Mouse (Mus musculus) NIH3T3 (cell line): Measurements from ENCODE around the gene Abhd6.
A peak's percentile ranks its signal among the peaks of the same experiment; 100 is the strongest.

Experiments used
- DNase-seq: peaks from one replicate; pipeline ENCODE4 v3.0.0-alpha.2; 2012; ENCODE audit warnings: low read depth

Gene Abhd6

DNA sequence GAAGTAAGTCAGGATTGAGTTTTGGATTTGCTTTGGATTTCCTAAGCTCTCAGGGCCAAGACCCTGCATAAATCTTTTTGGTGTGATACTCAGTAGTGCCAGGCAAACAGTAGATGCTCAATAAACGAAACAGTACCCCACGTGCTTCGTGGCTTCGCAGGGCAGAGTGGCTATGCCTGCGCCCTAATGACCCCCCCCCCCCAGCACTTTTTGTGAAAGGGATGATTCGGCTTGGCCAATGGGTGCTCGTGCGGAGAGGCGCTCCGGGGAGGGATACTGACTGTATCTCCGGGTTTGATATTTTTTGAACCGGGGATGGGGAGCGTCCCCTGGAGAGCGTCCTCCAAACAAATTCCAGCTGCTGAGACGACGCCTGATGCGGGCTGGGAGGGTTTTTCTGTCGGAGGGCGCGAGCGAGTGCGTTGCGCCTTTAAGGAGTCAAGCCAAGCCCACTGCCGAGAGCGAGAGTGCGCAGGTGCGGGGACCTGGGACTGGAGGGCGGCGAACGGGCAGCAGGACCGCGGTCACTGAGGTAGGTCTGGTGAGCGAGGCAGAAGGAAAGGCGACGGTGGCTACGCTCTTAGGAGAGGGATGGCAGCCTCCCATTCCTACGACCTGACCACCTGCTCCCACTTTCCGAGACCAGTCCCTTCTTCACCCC, at the start of gene Abhd6:
TSS of gene Abhd6 (plus strand) at position 471 of the 661 bp plus-strand sequence.
- DNase-seq = peak; percentile 78

DNA sequence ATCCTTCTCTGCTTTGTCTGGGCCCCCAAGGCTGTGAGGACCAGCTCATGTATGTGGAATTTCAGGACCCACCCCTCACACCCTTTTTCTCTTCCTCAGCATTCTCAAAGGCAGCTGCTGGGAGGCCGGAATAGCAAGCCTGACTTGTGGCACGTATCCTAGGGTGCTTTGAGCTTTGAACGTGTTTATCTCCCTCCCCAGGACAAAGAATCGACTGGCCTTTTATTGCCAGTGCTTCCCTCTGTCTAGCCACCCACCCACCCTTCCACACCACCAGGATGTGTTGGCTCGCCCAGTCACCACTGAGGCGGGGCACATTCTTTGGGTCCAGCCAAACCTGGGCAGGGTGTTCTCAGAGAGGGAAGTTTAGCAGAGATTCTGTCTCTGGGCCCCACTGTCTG, 48.6 kb upstream of the Abhd6 start:
- peak; percentile 63 for DNase-seq

DNA sequence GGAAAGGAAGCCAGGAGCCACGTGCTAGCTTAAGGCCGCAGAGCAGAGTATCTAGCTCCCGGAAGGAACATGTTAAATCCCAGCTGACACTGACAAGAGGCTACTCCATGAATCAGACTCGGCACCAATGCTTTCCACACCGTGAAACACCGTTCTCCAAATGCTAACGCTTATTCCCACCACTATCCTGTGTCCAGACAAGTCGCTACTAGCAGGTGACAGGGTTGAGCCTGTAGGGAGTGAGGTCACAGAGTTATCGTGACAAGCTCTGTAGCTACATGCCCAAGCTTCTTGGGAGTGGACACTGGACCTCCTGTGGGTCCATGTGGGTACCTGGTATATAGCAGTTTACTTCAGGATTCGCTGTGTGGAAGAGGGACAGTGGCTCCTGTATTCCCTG, 46.3 kb upstream of the Abhd6 start:
- DNase-seq = no peak

DNA sequence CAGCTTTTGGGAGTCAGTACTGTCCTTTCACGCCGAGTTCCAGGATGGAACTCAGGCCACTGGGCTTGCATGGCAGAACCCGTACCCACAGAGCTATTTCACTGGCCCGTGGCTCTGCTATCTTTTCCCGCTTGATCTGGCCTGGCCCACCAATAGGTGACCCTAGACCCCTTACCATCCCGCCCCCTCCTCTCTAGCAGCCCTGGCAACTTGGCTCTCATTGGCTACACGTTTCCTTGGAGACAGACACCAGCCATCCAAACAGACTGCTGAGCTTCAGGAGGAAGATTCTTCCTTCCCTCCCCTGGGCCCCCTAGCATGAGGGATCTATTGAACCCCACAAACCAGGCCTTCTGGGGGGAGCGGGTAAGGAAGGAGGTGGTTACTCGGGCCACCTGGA, 45.7 kb upstream of the Abhd6 start, which contains the start of gene Gm45521:
TSS of gene Gm45521 (plus strand) at position 240 of the 400 bp plus-strand sequence.
- DNase-seq = no peak

DNA sequence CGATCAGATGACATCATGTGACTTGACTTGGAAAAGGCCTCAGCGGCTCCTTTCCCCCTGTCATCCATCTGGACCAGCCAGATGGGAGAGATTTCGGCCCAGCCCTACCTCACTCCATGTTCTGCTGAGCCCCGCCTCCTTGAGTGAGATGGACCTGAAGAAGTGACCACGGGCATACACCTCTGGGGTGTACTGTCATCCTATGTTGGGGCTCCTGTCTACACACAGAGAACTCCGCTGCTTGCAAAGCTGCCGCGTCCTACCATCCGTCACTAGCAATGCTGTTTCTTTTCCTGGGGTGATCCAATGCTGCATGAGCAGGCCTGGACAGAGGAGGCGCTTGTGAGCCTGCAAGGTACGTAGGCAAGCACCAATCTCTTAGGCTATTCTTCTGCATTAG, 42.1 kb upstream of the Abhd6 start:
- no peak for DNase-seq

DNA sequence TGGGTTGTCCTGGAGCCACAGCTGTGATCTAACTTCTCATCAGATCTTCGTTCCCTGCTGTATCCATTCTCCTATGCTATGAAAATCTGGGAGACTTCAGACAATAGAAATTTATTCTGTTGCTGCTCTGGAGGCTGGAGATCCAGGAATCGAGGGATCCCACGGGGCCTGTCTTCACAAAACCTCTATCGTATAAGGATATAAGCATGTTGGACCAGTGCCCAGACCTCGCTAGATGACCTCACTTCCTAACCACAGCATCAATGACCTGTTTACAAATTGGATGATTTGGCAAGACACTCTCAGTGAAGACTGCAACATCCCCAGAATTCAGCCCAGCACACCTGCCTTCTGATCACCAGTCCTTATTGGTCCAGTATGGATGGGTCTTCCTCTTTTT, 41.0 kb upstream of the Abhd6 start:
- DNase-seq = peak; percentile 70

DNA sequence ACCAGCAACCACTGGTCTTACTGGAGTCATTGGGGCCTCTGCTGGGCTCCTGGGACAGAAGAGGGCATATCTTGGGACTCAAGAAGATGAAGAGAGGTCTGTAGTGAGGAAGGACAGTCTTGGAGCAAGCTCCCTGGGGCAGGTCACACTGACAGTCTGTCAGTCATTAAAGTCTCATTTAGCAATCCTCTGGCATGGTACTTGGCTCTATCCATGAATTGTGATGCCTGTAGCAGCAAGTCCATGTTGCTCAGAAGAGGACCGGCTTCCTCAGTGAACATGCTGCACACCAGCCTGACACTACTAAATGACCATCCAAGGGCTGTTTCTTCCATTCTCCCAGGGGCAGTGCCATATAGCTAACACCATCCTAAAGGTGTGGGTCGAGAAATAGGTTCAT, 40.1 kb upstream of the Abhd6 start:
- DNase-seq = no peak

DNA sequence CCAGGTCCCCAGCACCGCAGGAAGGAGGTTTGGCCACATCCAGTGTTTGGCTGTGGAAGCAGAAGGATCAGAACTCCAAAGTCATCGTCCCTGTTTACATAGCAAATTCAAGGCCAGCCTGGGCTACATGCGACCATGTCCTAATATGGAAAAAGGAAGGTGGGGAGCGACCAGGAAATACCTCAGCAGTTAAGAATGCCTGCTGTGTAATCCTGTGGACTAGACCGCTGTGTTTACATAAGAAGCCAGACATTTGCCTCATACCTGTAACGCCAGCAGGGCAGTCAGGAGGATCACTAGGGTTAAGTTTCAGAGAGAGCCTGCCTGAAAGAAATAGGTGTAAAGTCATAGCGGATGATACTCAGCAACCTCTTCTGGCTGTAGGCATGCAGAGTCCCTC, 39.5 kb upstream of the Abhd6 start:
- DNase-seq = no peak

DNA sequence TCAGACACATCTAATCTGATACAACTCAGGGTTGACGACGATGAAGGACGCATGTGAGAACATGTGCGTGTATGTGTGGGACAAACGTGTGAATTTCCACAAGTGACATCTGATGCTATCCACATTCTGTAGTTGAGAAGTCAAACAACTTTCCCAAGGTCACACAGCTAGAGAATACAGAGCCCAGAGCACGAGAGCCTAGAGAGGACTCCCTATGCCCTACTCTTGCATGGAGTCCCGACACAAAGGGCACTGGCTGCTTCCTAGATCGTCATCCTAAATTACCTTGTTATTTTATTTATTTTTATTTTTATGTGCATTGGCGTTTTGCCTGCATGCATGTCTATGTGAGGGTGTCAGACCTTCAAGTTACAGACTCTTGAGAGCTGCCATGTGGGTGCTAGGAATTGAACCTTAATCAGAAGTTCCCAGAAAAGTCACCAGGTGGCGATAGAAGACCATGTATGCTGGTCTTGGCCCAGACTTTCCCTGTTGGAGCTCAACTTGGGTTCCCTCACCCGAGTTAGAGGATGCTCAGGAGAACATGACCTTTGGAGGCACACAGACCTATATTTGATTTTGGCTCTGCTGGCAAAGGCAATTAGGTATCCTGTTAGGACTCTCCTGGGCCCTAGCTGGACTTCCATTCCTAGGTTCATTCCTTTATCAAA, 38.3 kb upstream of the Abhd6 start:
- DNase-seq = peak; percentile 84

DNA sequence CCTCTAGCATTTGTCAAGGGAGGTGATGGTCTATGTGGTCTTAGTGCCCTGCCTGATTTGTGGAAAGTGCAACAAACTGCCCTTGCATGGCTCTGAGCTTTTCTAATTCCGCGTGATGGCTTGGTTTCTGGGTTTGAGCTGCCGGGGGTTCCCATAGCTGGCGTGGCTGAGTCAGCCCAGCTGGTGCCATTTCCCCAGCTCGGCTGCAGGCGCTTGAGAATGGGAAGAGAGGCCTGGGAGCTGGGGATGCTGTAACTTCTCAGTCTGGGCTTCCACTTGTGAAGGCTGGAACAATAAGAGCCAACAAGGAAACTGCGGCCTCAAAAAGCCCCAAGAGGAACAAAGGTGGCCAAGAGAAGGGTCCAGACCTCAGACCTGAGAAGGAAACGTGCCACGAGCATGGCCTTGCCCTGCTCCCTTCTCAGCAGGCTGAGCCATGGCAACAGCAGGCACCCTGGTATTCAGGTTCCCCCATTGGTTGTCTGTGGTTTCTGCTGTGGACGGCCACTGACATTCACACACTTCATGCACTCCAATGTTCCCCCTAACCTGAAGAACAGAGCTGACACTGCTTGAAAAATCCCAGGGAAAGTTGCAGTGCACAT, 30.7 kb upstream of the Abhd6 start:
- no peak for DNase-seq

DNA sequence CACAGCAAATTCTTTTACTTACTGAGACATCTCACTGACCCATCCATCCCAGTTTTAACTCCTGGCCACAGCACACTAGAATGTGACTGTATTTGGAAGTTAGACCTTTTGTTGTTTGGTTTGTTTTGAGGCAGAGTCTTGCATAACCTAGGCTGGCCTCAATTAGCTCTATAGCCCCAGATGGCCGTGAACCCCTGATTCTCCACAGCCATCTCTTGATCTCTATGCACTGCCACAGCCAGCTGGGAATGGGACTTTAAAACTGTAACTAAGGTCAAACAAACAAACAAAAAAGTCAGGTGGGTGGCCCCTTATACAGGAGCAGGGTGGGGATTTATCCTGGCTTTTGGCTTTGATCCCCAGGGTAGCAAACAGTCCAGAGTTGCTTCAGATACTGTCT, 28.1 kb upstream of the Abhd6 start:
- DNase-seq = no peak

DNA sequence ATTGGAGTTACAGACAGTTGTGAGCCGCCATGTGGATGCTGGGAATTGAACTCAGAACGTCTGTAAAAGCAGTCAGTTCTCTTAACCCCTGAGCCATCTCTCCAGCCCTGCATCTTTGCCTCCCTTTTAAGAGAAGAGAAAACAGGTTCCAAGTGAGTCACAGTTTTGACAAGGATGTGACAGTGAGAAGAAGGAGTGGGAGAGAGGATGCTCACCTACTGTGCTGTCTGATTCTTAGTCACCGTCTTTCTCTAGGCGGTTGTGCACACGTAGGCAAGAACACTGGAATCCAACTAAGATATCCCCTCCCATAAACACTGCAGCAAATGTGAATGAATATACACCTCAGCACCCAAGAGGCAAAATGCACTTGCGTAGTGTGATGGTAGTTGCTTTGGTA, 27.5 kb upstream of the Abhd6 start:
- no peak for DNase-seq

DNA sequence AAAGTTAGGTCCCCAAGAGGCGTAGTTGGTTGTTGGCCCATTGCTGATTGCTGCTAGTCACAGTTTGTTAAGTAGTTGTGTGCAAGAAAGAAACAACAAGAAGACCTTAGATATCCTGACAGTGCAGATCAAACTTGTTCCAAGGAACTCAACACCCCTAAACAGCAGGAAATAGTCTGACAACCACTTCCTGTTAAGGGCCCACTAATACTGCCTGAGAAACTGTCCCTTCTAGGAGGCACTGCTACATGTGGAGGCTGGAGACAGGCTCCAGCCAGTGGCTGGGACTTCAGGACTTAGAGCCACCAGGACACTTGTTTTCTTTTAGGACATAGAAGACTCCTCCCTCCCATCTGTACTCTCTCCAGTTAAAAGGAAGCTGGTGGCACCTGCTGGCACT, 25.2 kb upstream of the Abhd6 start:
- no peak for DNase-seq

DNA sequence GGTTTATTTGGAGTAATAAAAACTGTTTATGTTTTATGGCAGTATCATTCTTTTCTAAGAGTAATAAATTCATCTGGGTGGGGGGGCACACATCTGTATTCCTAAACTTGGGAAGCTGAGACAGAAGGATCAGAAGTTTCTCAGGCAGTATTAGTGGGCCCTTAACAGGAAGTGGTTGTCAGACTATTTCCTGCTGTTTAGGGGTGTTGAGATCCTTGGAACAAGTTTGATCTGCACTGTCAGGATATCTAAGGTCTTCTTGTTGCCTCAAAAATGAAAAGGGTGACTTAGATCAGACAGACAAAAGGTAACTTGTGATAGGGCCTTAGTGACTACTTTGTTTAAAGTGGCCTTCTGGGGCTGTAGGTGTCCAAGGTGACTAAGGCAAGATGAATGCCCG, 24.5 kb upstream of the Abhd6 start:
- DNase-seq = no peak

DNA sequence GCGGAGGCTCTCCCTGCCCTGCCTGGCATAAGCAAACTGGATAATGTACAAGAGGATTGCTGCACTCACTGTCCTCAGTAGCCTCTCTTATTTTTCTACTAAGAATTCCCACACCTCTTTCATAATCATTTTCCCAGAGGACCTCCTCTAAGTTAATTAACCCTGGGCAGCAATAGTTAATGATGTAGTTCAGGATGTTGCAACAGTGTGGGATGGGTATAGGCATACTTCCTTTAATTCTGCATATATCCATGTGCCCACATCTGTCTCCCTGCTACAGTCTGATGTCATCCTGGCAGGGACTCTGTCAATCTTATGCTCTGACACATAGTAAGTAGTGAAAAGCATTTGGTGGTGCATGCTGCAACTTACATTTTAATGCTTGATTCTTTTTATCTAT, 21.5 kb upstream of the Abhd6 start:
- no peak for DNase-seq

DNA sequence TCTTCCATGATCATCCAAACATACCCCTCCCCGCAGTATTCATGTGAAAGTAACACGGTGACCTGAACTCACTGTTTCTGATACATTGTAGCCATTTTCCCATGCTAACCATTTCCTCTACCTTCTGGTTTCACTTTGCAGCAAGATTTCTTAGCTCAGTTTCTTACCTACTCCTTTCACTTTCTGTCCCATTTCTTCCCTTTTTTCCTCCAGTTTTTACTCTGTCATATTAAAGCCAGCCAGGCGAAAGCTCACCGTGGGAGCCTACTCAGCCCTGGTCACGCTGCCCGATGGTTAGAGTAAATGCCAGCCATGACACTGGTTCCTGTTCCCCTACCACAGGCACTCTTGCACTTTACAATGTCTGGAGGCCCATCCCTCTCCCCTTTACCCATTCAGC, 15.8 kb upstream of the Abhd6 start:
- no peak for DNase-seq

DNA sequence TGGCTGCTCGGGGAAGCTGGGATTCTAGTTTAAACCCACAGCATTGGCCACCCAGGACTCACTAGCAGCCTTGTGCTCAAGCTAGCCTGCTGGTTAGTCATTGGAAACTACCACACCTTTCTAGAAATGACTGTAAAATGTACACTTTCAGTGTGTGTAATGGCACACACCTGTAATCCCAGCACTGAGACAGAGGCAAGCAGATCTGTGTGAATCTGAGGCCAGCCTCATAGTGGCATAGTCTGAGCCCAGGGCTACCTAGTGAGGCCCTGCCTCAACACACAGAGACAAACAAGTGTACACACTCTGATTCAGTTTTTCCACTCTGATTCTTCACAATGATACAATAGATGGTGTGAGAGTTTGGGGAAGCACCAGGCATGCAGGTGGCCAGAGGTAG, 13.3 kb upstream of the Abhd6 start:
- no peak for DNase-seq

DNA sequence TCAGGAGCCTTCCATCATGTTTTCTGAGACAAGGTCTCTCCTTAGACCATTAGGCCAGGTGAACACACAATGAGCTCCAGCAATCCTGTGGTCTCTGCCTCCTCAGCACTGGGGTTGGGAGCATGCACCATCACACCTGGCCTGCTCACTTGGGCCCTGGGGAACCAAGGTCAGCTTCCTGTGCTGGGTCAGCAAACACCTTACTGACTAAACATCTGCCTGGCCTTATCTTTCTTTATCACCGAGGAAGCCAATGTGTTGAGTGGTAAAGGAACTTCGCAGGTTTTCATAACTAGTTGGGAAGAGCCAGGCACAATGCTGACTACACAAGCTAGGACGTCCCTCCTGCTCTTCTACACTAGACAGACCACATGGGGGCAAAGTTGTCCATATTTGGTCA, 12.7 kb upstream of the Abhd6 start:
- no peak for DNase-seq

DNA sequence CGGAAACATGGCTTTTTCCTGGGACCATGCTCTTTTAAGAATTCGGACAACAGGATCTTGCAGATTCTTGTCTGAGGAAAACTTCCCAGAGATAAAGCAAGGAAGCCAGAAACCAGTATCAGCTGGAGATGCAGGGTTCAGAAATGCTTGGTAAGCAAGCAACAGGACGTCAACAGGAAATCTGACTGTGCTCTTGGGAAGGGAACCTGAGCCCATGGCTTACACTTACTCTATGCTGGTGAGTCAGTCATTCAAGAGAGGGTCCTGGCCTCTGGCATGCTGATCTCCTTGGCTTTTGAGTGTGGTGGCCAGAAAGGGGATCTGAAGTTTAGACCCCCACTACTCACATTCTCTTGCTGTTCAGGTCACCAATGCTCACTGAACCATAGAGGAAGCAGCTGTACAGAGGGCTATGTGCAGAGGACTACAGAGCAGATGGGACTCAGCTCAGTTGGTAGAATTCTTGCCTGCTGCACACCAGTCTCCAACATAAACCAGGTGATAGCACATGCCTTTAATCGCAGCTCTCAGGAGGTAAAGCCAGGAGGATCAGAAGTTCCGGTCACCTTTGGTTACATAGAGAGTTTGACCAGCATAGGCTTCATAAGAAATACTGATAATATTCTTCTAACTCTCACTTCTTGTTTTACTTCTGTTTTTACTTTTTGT, 11.5 kb upstream of the Abhd6 start:
- DNase-seq = no peak

DNA sequence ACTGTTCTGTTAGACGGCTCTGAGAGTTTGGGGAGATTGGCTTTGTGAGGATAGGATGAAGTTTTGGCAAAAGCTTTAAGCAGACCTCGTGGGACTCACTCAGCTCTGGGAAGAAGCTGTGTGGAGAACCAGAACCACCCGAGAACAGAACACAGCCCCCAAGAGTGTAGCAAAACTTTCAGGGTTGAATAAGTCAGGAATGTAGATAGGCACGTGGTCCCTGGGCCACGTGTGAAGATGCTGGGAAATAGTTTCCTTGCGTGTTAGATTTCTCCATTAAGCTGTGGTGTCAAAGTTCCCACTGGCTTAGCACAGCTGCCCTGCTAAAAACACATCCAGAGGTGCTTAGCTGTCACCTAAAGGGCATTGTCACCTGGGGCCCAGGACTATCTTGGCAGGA, 10.5 kb upstream of the Abhd6 start:
- no peak for DNase-seq

DNA sequence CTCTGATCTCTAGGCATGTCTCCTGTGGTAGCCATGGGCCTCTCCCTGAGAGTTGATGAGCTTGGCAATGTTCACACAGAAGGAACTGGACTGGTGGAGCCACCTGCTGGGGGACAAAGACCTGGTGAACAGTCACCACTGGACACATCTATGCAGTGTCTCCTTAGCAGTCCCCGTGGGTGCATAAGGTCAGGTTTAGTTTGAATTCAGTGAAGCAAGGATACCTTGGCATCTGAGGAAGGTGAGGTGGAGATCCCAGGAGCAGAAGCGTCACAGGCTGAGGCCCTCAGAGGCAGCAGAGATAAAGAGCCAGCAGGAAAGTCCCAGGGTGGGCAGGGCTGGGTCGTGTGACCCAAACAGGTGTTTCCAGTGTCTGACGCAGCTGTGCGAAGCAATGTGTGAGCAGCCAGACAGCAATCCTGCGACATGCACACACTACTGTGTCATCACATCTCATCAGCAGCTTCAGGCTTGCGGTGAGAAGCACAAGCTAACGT, 8.4 kb upstream of the Abhd6 start, which contains the start of gene Dnase1l3:
TSS of gene Dnase1l3 (minus strand) at position 303 of the 497 bp plus-strand sequence.
- DNase-seq = peak; percentile 37

DNA sequence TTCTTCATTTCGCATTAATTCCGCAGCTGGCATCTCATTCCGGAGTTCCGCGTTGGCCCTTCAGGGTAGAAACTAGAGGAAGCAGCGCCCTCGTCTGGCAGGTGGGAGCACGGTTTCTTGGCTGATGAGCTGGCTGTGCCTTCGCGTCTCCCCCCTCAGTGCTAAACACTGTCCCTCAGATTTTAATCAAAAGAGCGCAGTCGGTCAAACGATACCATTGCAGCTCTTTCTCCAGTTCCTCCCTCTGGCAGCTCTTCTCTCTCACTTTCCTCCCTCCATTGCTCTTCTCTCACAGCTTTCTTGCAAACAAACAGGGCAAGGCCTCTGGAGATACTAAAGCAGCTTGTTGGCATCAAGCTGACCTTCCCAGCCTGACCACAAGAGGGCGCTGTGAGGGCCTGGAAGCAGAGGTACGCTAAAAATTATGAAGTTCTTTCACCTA, 5.4 kb upstream of the Abhd6 start:
- DNase-seq = peak; percentile 75

DNA sequence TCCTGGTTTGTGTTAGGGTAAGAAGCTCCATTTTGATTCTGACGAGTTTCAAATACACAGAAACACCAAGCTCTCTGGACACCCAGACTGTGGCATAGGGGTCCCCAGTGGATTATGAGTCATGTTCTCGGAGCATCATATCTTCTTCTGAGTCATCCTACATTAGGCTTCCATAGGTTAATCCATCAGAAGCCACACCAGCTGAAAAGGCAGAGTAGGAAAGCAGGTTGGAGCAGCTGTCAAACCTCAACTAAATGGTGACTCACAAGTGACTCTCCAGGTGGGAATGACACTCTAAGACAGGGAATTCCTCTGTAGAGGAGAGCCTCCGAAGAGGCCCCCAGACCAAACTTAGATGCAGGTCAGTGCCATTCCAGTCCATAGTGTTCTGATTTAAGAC, 3.7 kb upstream of the Abhd6 start:
- peak; percentile 39 for DNase-seq
